Mouse (Mus musculus): ENCODE measurements around the gene Platr25. TPM values are rescaled to one million over a fixed set of nuclear protein-coding genes. Genes with fewer than 3 reads are reported as not detected.
"Not testable (repeated sequence)": the region's sequence is repeated elsewhere in the genome, so short reads cannot be mapped to it uniquely, and the experiment has no call there.

Gene Platr25
- 17.7 and 25.2 TPM in 2 replicates for polyA plus RNA-seq (2016; fragmentation: Nextera tagmentation; extraction: Ambion mirVana)

- H3K4me3 ChIP-seq = peak within 1 kb of the TSS; percentile 58
- peak within 1 kb of the TSS; percentile 64; the same call in 1 of the 2 replicates for H3K27ac ChIP-seq
- not testable (repeated sequence) for H3K9me3 ChIP-seq; H3K4me1 ChIP-seq; H3K36me3 ChIP-seq; H3K27me3 ChIP-seq (ENCODE audit: insufficient read depth, poor library complexity, severe bottlenecking)
- 8% methylated on average over 20 of the region's 20 CpGs for WGBS
- peak; percentile 93 for DNase-seq (ENCODE audit: low spot score)
Observed at GRCm38 (mm10) chr13:62760432-62761415, at the start of gene Platr25. Gene Platr25, minus strand, starts transcription at chr13:62760709.

- H3K4me1 ChIP-seq; DNase-seq (ENCODE audit: low spot score); H3K4me3 ChIP-seq; H3K36me3 ChIP-seq; H3K9me3 ChIP-seq; H3K27me3 ChIP-seq (ENCODE audit: insufficient read depth, poor library complexity, severe bottlenecking); H3K27ac ChIP-seq: not testable (repeated sequence)
- 79% methylated on average over 6 of the region's 6 CpGs for WGBS
Observed at GRCm38 (mm10) chr13:62807981-62808380, 47.5 kb upstream of the Platr25 start.

GRCm38 (mm10) chr13:62786135-62786493 lies 25.6 kb upstream of the Platr25 start:
- Histone ChIP-seq H3K4me3 (peak overlapping the region; percentile 63), H3K36me3 (peaks cover 10% of the 10 kb centered on the region)
- whole genome bisulfite sequencing = 56% methylated on average over 2 of the region's 2 CpGs
- H3K27me3 ChIP-seq (ENCODE audit: insufficient read depth, poor library complexity, severe bottlenecking); DNase-seq (ENCODE audit: low spot score); H3K4me1 ChIP-seq; H3K9me3 ChIP-seq; H3K27ac ChIP-seq: not testable (repeated sequence)

- peak within 1 kb of the TSS; percentile 73 for H3K27ac ChIP-seq
- H3K4me1 ChIP-seq; H3K27me3 ChIP-seq (ENCODE audit: insufficient read depth, poor library complexity, severe bottlenecking); H3K9me3 ChIP-seq: not testable (repeated sequence)
- DNase-seq (ENCODE audit: low spot score) = peak; percentile 76
- WGBS = 7% methylated on average over 23 of the region's 23 CpGs
- peak within 1 kb of the TSS; percentile 63 for H3K4me3 ChIP-seq
- H3K36me3 ChIP-seq = peaks cover 12% of the 10 kb centered on the region
Observed at GRCm38 (mm10) chr13:62785199-62786134, 25.0 kb upstream of the Platr25 start, which contains the start of gene Gm5141. Gene Gm5141, minus strand, starts transcription at chr13:62785808.

GRCm38 (mm10) chr13:62763806-62764205 lies 3.3 kb upstream of the Platr25 start:
- H3K9me3 ChIP-seq; H3K36me3 ChIP-seq; DNase-seq (ENCODE audit: low spot score); H3K27me3 ChIP-seq (ENCODE audit: insufficient read depth, poor library complexity, severe bottlenecking); H3K27ac ChIP-seq; H3K4me3 ChIP-seq; H3K4me1 ChIP-seq: not testable (repeated sequence)
- 71% methylated on average over 2 of the region's 2 CpGs for WGBS

- no peaks in the 10 kb centered on the region for H3K27me3 ChIP-seq (ENCODE audit: insufficient read depth, poor library complexity, severe bottlenecking)
- H3K27ac ChIP-seq = no peak overlapping the region
- H3K9me3 ChIP-seq = no peaks in the 10 kb centered on the region
- 90% methylated on average over 2 of the region's 2 CpGs for WGBS
- no peaks in the 10 kb centered on the region for H3K4me1 ChIP-seq
- DNase-seq (ENCODE audit: low spot score) = no peak
- no peak overlapping the region for H3K4me3 ChIP-seq
- peaks cover 6% of the 10 kb centered on the region; the same call in 1 of the 2 replicates for H3K36me3 ChIP-seq
Observed at GRCm38 (mm10) chr13:62733322-62733721, 27.2 kb downstream of the Platr25 start.

GRCm38 (mm10) chr13:62712611-62713010 lies 47.9 kb downstream of the Platr25 start:
- not testable (repeated sequence) for H3K9me3 ChIP-seq; DNase-seq (ENCODE audit: low spot score); H3K27ac ChIP-seq; H3K4me3 ChIP-seq; H3K4me1 ChIP-seq; H3K36me3 ChIP-seq; H3K27me3 ChIP-seq (ENCODE audit: insufficient read depth, poor library complexity, severe bottlenecking)
- 83% methylated on average over 8 of the region's 8 CpGs for WGBS

GRCm38 (mm10) chr13:62685287-62685648 lies 75.2 kb downstream of the Platr25 start:
- H3K4me1 ChIP-seq; DNase-seq (ENCODE audit: low spot score); H3K27me3 ChIP-seq (ENCODE audit: insufficient read depth, poor library complexity, severe bottlenecking); H3K9me3 ChIP-seq: not testable (repeated sequence)
- H3K36me3 ChIP-seq = peaks cover 10% of the 10 kb centered on the region
- 32% methylated on average over 4 of the region's 4 CpGs for WGBS
- H3K27ac ChIP-seq = peak overlapping the region; percentile 0; the same call in 1 of the 2 replicates
- peak overlapping the region; percentile 60 for H3K4me3 ChIP-seq

GRCm38 (mm10) chr13:62684608-62685286 lies 75.8 kb downstream of the Platr25 start:
- Histone ChIP-seq H3K27ac (peak overlapping the region; percentile 67; the same call in 1 of the 2 replicates), H3K36me3 (peaks cover 15% of the 10 kb centered on the region), H3K4me3 (peak overlapping the region; percentile 60)
- WGBS = 2% methylated on average over 20 of the region's 20 CpGs
- peak; percentile 77 for DNase-seq (ENCODE audit: low spot score)
- not testable (repeated sequence) for H3K27me3 ChIP-seq (ENCODE audit: insufficient read depth, poor library complexity, severe bottlenecking); H3K9me3 ChIP-seq; H3K4me1 ChIP-seq

GRCm38 (mm10) chr13:62653369-62653743 lies 107.2 kb downstream of the Platr25 start:
- H3K27ac ChIP-seq = peak overlapping the region; percentile 71; the same call in 1 of the 2 replicates
- no peaks in the 10 kb centered on the region for H3K4me1 ChIP-seq
- DNase-seq (ENCODE audit: low spot score) = no peak
- H3K27me3 ChIP-seq (ENCODE audit: insufficient read depth, poor library complexity, severe bottlenecking) = no peaks in the 10 kb centered on the region
- peak overlapping the region; percentile 67 for H3K4me3 ChIP-seq
- peaks cover 3% of the 10 kb centered on the region; the same call in 1 of the 2 replicates for H3K36me3 ChIP-seq
- WGBS = 21% methylated on average over 8 of the region's 8 CpGs
- H3K9me3 ChIP-seq = no peaks in the 10 kb centered on the region; the same call in 1 of the 2 replicates

GRCm38 (mm10) chr13:62652681-62653368 lies 107.7 kb downstream of the Platr25 start:
- WGBS = under 1% methylated on average over 16 of the region's 16 CpGs
- DNase-seq (ENCODE audit: low spot score) = peak; percentile 88
- Histone ChIP-seq H3K4me3 (peak overlapping the region; percentile 67), H3K27ac (peak overlapping the region; percentile 71; the same call in 1 of the 2 replicates)
- H3K4me1 ChIP-seq; H3K27me3 ChIP-seq (ENCODE audit: insufficient read depth, poor library complexity, severe bottlenecking); H3K9me3 ChIP-seq; H3K36me3 ChIP-seq: not testable (repeated sequence)

- not testable (repeated sequence) for H3K9me3 ChIP-seq; H3K27ac ChIP-seq; H3K36me3 ChIP-seq; DNase-seq (ENCODE audit: low spot score); H3K4me3 ChIP-seq; H3K4me1 ChIP-seq; H3K27me3 ChIP-seq (ENCODE audit: insufficient read depth, poor library complexity, severe bottlenecking)
- WGBS = 39% methylated on average over 1 of the region's 1 CpGs
Observed at GRCm38 (mm10) chr13:62627071-62627470, 133.4 kb downstream of the Platr25 start.

Measured in heart, embryonic 10.5 days (tissue).